Mouse (Mus musculus): ENCODE data around the gene Smc2. TPM values are rescaled to one million over a fixed set of nuclear protein-coding genes. Genes with fewer than 3 reads are reported as not detected.
"Not testable (repeated sequence)": the region's sequence is repeated elsewhere in the genome, so short reads cannot be mapped to it uniquely, and the experiment has no call there.

The Smc2 gene
- total RNA-seq (2014; fragmentation: Nextera tagmentation) = 82.2 and 107 TPM in 2 replicates
- total RNA-seq (2017) = 221 and 224 TPM in 2 replicates

DNA sequence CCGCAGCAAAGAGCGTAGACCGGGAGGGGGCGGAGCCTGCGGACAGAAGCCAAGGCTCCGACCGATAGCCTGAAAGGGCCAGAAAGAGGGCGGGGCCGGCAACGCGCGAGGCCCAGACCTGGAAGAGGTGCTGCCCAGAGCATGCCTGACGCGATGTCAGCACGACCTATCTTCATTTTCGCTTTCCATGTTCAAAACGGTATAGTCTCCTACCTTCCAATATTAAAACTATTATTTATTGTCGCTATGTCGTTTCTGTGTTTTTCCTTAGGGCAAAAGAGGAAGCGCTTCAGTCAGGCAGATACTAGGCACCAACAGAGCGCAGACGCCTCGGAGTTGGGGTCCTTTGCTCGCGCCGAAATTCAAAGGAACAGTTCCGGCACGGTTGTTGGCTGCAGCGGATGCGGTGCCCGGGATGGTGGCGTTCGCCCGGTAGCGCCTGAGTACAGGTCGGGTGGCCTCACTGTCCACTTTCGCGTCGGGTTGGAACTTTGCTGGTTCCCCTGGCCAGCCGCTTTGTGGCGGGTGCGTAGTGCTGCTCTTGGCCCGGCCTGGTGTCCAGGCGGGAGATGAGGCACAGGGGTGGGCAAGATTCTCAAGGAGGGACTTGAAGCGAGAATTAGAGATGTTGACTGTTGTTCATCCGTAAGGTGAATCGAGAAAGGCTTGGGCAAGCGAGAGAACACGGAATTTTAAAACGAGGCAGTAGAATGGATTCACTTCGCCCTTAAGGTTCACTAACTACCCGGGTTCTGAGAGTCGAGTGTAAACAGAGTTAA, at the start of gene Smc2:
Gene Smc2, plus strand, starts transcription at position 358 of the 779 bp plus-strand sequence.
- ATAC-seq (replicated peaks; ENCODE audit: low FRiP score, low TSS enrichment, poor library complexity, severe bottlenecking) = peak; percentile 97

- ATAC-seq (replicated peaks; ENCODE audit: low FRiP score, low TSS enrichment, poor library complexity, severe bottlenecking) = peak; percentile 82
These were observed 27.5 kb upstream of the Smc2 start for GRCm38 (mm10) chr4:52411587-52411986.

DNA sequence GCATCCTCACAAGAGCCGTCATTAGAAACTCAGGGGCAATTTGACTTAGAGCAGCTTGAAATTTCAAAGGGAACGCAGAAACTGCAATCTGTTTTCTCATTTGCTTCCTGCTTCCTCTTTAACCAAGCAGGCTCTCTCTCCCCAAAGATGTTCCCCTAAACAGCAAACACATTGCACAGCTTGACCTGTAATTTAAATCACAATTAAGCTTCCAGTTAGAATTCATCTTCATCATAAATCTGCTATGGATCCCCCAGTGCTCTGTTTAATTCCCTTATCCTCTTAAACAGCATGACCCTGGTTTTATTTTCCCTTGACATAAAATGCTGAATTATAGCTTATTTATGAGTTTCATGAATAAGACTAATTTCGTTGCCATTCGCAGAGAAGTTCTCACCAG, 15.4 kb upstream of the Smc2 start:
- no peak for ATAC-seq (replicated peaks; ENCODE audit: low FRiP score, low TSS enrichment, poor library complexity, severe bottlenecking)

GRCm38 (mm10) chr4:52429310-52430198, 9.5 kb upstream of the Smc2 start:
- peak; percentile 99 for ATAC-seq (replicated peaks; ENCODE audit: low FRiP score, low TSS enrichment, poor library complexity, severe bottlenecking)

DNA sequence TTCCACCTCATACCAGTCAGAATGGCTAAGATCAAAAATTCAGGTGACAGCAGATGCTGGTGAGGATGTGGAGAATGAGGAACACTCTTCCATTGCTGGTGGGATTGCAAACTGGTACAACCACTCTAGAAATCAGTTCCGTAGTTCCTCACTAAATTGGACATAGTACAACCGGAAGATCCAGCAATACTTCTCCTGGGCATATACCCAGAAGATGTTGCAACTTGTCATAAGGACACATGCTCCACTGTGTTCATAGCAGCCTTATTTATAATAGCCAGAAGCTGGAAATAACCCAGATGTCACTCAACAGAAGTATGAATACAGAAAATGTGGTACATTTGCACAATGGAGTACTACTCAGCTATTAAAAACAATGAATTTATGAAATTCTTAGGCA, 3.5 kb upstream of the Smc2 start:
- not testable (repeated sequence) for ATAC-seq (replicated peaks; ENCODE audit: low FRiP score, low TSS enrichment, poor library complexity, severe bottlenecking)

DNA sequence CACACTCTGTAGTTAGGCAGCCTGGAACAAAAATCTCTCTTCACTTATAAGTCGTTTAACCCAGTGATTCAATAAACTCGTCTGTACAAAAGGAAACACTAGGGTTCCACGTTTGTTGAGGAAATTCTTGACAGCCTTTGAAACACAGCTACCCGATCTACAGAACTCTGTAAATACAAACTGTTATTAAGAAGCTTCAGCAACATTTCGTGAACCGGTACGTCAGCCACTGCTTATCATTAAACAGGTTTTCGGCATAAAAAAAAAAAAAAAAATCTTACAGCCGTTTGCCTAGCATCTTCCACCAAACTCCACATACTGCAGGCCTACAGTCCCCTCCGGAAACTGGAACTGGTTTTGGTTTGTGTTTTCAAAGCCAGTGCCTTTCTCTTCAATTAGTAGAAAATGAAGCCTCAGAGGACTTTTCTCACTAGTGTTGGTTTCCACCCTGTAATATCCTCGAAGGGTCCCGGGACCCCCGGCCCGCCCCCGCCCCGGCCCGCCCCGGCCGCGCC, 615 bp upstream of the Smc2 start:
- ATAC-seq (replicated peaks; ENCODE audit: low FRiP score, low TSS enrichment, poor library complexity, severe bottlenecking) = peak; percentile 48

DNA sequence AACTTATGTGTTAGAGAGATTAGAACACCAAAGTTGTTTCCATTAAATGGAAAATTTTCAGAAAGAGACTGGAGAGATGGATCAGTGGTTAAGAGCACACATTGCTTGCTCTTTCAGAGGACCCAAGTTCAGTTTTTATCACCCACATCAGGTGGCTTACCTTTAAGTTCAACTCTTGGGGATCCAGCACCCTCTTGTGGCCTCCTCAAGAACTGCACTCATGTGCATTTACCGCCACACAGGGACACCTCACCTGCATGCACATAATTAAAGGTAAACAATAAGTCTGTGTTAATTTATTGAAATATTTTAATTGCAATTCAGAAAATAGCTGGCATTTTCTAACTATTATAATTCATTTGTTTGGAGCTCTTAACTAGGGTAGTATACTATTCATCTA, 20.7 kb downstream of the Smc2 start:
- peak; percentile 77; the same call in 1 of the 2 replicates for ATAC-seq (replicated peaks; ENCODE audit: low FRiP score, low TSS enrichment, poor library complexity, severe bottlenecking)

DNA sequence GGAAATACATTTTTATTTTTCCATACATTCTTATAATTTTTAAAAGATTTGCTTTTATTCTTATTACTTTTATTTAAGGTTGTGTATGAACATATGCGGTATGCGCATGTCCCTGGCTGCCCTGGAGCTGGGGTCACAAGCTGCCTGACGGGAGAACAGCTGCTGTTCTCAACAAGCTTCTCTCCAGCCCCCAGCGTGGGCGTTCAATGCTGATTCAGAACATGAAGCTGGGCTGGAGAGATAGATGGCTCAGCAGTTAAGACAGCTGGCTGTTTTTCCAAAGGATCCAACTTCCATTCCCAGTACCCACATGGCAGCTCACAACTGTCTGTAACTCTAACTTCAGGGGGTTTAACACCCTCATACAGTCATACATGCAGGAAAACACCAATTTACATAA, 22.3 kb downstream of the Smc2 start:
- ATAC-seq (replicated peaks; ENCODE audit: low FRiP score, low TSS enrichment, poor library complexity, severe bottlenecking) = no peak

- ATAC-seq (replicated peaks; ENCODE audit: low FRiP score, low TSS enrichment, poor library complexity, severe bottlenecking) = no peak
These were observed 34.4 kb downstream of the Smc2 start for GRCm38 (mm10) chr4:52473431-52473830.

DNA sequence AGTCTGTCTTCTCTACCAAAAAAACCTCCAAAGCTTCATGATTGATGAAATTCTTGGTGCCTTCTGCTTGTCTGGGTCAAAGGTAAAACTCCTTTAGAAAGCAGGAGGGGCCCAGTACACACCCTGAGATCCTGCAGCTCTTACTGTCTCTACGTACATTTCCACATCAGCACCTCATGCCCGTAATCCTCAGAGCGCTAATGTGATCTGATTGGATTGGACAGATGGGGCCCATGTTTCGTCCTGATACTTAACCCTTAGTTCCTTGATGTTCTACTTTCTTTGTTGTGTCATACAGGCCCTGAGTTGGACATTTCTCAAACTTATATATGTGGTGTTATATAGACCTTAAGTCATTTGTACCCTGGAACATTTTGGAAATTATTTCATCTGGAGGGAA, 48.4 kb downstream of the Smc2 start:
- no peak for ATAC-seq (replicated peaks; ENCODE audit: low FRiP score, low TSS enrichment, poor library complexity, severe bottlenecking)

- ATAC-seq (replicated peaks; ENCODE audit: low FRiP score, low TSS enrichment, poor library complexity, severe bottlenecking) = not testable (repeated sequence)
These were observed 58.1 kb downstream of the Smc2 start, which contains the start of gene Vma21-ps for GRCm38 (mm10) chr4:52497144-52497543. Gene Vma21-ps, minus strand, starts transcription at chr4:52497244.

GRCm38 (mm10) chr4:52517580-52517979, 78.5 kb downstream of the Smc2 start:
- no peak for ATAC-seq (replicated peaks; ENCODE audit: low FRiP score, low TSS enrichment, poor library complexity, severe bottlenecking)

DNA sequence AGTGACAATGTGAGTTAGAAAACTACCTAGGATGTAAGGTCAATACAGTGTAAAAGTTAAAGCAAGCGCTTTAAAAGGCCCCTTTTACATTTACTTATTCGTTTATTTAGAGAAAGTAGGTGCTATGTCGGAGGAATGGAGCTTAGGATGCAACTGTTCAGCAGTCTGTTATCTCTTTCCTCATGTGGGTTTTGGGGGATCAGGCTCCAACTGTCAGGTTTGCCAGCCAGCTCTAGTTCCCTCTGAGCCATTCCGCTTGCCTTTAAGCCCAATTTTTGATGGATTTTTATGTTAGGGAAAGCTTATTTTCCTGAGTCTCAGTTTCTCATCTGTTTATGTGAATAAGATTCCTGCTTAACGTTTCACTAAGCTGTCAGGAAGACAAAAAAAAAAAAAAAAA, 80.3 kb downstream of the Smc2 start:
- no peak for ATAC-seq (replicated peaks; ENCODE audit: low FRiP score, low TSS enrichment, poor library complexity, severe bottlenecking)

GRCm38 (mm10) chr4:52526464-52526863, 87.4 kb downstream of the Smc2 start:
- no peak for ATAC-seq (replicated peaks; ENCODE audit: low FRiP score, low TSS enrichment, poor library complexity, severe bottlenecking)

DNA sequence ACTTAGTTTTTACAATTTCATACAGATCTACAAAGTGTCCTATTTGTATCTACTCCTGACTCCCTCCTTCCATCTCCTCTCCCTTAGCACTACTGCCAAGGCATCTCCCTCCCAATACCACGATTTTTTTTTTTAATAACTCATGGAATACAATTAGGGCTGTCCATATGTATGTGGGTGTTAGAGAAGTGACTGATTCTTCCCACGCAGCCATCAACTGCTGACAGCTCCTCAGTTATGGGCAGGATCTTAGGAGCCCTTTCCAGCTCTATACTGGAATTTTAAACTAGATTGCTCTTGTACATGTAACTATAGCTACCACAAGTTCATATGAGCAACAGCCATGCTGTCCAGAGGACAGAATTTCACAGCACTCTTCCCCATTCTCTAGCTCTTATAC, 91.6 kb downstream of the Smc2 start:
- ATAC-seq (replicated peaks; ENCODE audit: low FRiP score, low TSS enrichment, poor library complexity, severe bottlenecking) = no peak

Other genes starting within 250 kb of the Smc2 start
- gene Vma21-ps, start 58.0 kb downstream of the Smc2 start, total RNA-seq (2014; fragmentation: Nextera tagmentation) = 7.3 and 17.6 TPM in 2 replicates
- gene Vma21-ps, start 58.0 kb downstream of the Smc2 start, total RNA-seq (2017) = not detected in 2 replicates
- not detected in 2 replicates for gene Toporsl, start 157.0 kb downstream of the Smc2 start, total RNA-seq (2014; fragmentation: Nextera tagmentation)
- not detected in 2 replicates for gene Toporsl, start 157.0 kb downstream of the Smc2 start, total RNA-seq (2017)